Comparison of ENCODE assay signal across 23 mouse cellular contexts in the genomic region with DNA sequence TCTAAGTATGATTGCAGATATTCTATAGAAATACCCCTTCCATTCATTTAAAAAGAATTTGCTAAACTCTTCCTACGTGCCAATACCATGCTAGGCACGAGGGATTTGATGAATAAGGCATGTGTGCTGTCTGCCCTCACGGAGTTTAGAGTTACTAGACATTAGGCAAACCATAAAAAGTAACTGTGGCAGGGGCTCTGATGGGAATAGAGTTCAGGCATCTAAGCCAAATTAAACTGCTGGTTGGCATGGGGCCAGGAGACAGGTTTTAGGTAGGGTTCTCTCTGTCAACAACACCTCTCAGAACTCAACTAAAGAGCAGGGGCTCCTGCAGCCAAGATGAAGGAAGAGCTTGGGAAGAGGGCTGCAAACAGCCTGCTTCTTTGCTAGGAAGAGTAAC. TPM values are rescaled to one million over a fixed set of nuclear protein-coding genes. Genes with fewer than 3 reads are reported as not detected.
DNase-seq lines count a peak whose midpoint lies in the region; ATAC-seq and TF ChIP-seq lines count a peak whose summit lies in the region.
"Had no signal": no experiment of that assay in that cellular context is flagged by ENCODE, and none has a peak within 500 bp of the region (broad histone marks: within the 10 kb centered on the region; RNA-seq: fewer than 3 reads in every experiment).

No protein-coding gene starts in this region.

- H3K4me2 ChIP-seq in heart, postnatal 0 days (ENCODE audit: low read depth, low read length) = no peak overlapping the region
- H3K4me2 ChIP-seq: forebrain, embryonic 15.5 days; liver, embryonic 13.5 days had no signal

- peak; percentile 34 for DNase-seq in gastrocnemius, adult 2 months
- no peak for DNase-seq in gastrocnemius, adult 18-20 months (ENCODE audit: low spot score)
- DNase-seq in heart, postnatal 0 days (ENCODE audit: low spot score) = no peak
- no peak for DNase-seq in heart, embryonic 10.5 days (ENCODE audit: low spot score)
- DNase-seq in brain, adult 2 months (ENCODE audit: low read depth, low spot score) = peak; percentile 17
- DNase-seq in heart, postnatal 10 days = peak; percentile 39 to 41
- no peak for DNase-seq in MN1 (ENCODE audit: low spot score)
- DNase-seq: adrenal gland, postnatal 25 days; B cell, adult 2 months; cerebellum, adult 8-10 months; embryo, embryonic 11 days; gastrocnemius, postnatal 25 days; kidney, adult 8-10 months; layer of hippocampus, adult 9-11 months; liver, embryonic 13.5 days; lung, postnatal 14 days; right cerebral cortex, adult 18-20 months; thymus, adult 2 months had no signal

- peak overlapping the region; percentile 28; the same call in 1 of the 2 replicates for H3K27ac ChIP-seq in gastrocnemius, adult 2 months
- peak overlapping the region; percentile 92 for H3K27ac ChIP-seq in heart, postnatal 0 days (ENCODE audit: low read depth)
- H3K27ac ChIP-seq in heart, embryonic 10.5 days = no peak overlapping the region
- H3K27ac ChIP-seq: forebrain, embryonic 15.5 days; hindbrain, embryonic 10.5 days; liver, embryonic 13.5 days had no signal

- no peak overlapping the region for H3K4me3 ChIP-seq in gastrocnemius, adult 2 months
- H3K4me3 ChIP-seq in heart, postnatal 0 days (ENCODE audit: low read depth, low read length) = no peak overlapping the region
- H3K4me3 ChIP-seq in heart, embryonic 10.5 days = no peak overlapping the region
- H3K4me3 ChIP-seq: forebrain, embryonic 15.5 days; hindbrain, embryonic 10.5 days; liver, embryonic 13.5 days had no signal

- no peak overlapping the region for H3K9ac ChIP-seq in heart, postnatal 0 days (replicated peaks; ENCODE audit: low read depth, low read length)
- H3K9ac ChIP-seq: forebrain, embryonic 15.5 days; liver, embryonic 13.5 days had no signal

- no peak for TF ChIP-seq EP300 in heart, postnatal 0 days (IDR thresholded peaks at IDR 0.05; ENCODE audit: low read depth)

- no peak for ATAC-seq in heart, postnatal 0 days (ENCODE audit: insufficient read depth, low read depth)
- ATAC-seq: activated CD4-positive, CD25-positive, alpha-beta regulatory T cell, adult 4 months; forebrain, embryonic 15.5 days; inflammation-experienced regulatory T-cells, adult 6 months; Patski had no signal

- H3K36me3 ChIP-seq in heart, postnatal 0 days (replicated peaks; ENCODE audit: control insufficient read depth, insufficient read depth, low read length) = no peaks in the 10 kb centered on the region
- H3K36me3 ChIP-seq in heart, embryonic 10.5 days = no peaks in the 10 kb centered on the region
- H3K36me3 ChIP-seq: forebrain, embryonic 15.5 days; hindbrain, embryonic 10.5 days; liver, embryonic 13.5 days had no signal

- WGBS in heart, postnatal 0 days = 36% methylated on average over 3 of the region's 3 CpGs
- WGBS in heart, embryonic 10.5 days = 82% methylated on average over 3 of the region's 3 CpGs

- TF ChIP-seq CTCF in gastrocnemius, adult 2 months (IDR thresholded peaks at IDR 0.05) = no peak
- TF ChIP-seq CTCF in heart, postnatal 0 days (IDR thresholded peaks at IDR 0.05; ENCODE audit: low read depth) = no peak

- H3K9me3 ChIP-seq in heart, postnatal 0 days (replicated peaks; ENCODE audit: control insufficient read depth, low read length) = no peaks in the 10 kb centered on the region
- no peaks in the 10 kb centered on the region for H3K9me3 ChIP-seq in heart, embryonic 10.5 days
- H3K9me3 ChIP-seq: forebrain, embryonic 15.5 days; hindbrain, embryonic 10.5 days; liver, embryonic 13.5 days had no signal

- no peaks in the 10 kb centered on the region for H3K27me3 ChIP-seq in heart, postnatal 0 days (ENCODE audit: control insufficient read depth, insufficient read depth, low read length)
- no peaks in the 10 kb centered on the region for H3K27me3 ChIP-seq in heart, embryonic 10.5 days (ENCODE audit: insufficient read depth, poor library complexity, severe bottlenecking)
- H3K27me3 ChIP-seq: forebrain, embryonic 15.5 days; liver, embryonic 13.5 days had no signal

- intact Hi-C loops in gastrocnemius, adult 2 months (cut with DNase I) = no loop called here
- intact Hi-C loops in heart, postnatal 10 days (cut with DNase I) = no loop called here

- H3K4me1 ChIP-seq in heart, postnatal 0 days (ENCODE audit: control insufficient read depth, insufficient read depth) = peaks cover 39% of the 10 kb centered on the region
- peaks cover 16% of the 10 kb centered on the region for H3K4me1 ChIP-seq in heart, embryonic 10.5 days
- H3K4me1 ChIP-seq: forebrain, embryonic 15.5 days; hindbrain, embryonic 10.5 days had no signal

RNA-seq across cellular contexts. Expression of a gene that starts 10.7 kb away (rescaled TPM):
- 10 to 100 TPM; 19.5 to 25.3 TPM for total RNA-seq in gastrocnemius, adult 2 months (2021)
- 10 to 100 TPM; 18.4 to 20.3 TPM for total RNA-seq in gastrocnemius, adult 18-20 months (2021)
- total RNA-seq in heart, postnatal 0 days (2014; rRNA removed; ENCODE audit: low replicate concordance) = 27.8 and 37.4 TPM in 2 replicates
- 9.9 and 11.2 TPM in 2 replicates for polyA plus RNA-seq in heart, postnatal 0 days (2015; fragmentation: Nextera tagmentation; extraction: Ambion mirVana)
- polyA plus RNA-seq in heart, embryonic 10.5 days (2016; fragmentation: Nextera tagmentation; extraction: Ambion mirVana) = 27.2 and 29.1 TPM in 2 replicates
- total RNA-seq in heart, postnatal 10 days (2021) = 10 to 100 TPM; 31.2 to 36.9 TPM

Comparison
In these comparisons a context has a peak if more than half of its experiments do, and no peak if none do; other contexts are left out.
1. DNase-seq: peak in gastrocnemius, adult 2 months (single experiment), brain, adult 2 months (single experiment) and heart, postnatal 10 days (2 of 2); none in gastrocnemius, adult 18-20 months (single experiment), heart, postnatal 0 days (single experiment), heart, embryonic 10.5 days (single experiment) and MN1 (single experiment).